Mouse (Mus musculus): ENCODE data around the gene Chrm4.

- TF ChIP-seq POLR2A (IDR thresholded peaks at IDR 0.05; ENCODE audit: borderline replicate concordance, extremely low read depth, low read depth, low read length) = no peak
- TF ChIP-seq CTCF (IDR thresholded peaks at IDR 0.05; ENCODE audit: insufficient read depth, low read length) = no peak
Observed at GRCm38 (mm10) chr2:91917096-91917495, 10.0 kb upstream of the Chrm4 start.
